Mouse (Mus musculus) macrophage (primary cell): Measurements from ENCODE around the gene Aqp5. TPM values are rescaled to one million over a fixed set of nuclear protein-coding genes. Genes with fewer than 3 reads are reported as not detected.

ENCODE experiments used
- H3K27ac ChIP-seq: fragments of 350-480 bp; formaldehyde crosslinking; 2 replicates; pipeline ENCODE4 v1.9.0; 2021
- H3K36me3 ChIP-seq: fragments of 350-480 bp; formaldehyde crosslinking; 2 replicates; pipeline ENCODE4 v1.9.0; 2021; ENCODE audit errors: inconsistent target
- H3K4me3 ChIP-seq: fragments of 350-480 bp; formaldehyde crosslinking; 2 replicates; pipeline ENCODE4 v1.9.0; 2021; ENCODE audit errors: inconsistent target
- H3K79me2 ChIP-seq: fragments of 350-480 bp; formaldehyde crosslinking; 2 replicates; pipeline ENCODE4 v1.9.0; 2021; ENCODE audit errors: inconsistent target
- WGBS: methylation state at CpG from one replicate; pipeline ENCODE4 v1.1.7; 2026; ENCODE audit warnings: inconsistent platforms; ENCODE audit not compliant: missing documents; 5-methylcytosine and 5-hydroxymethylcytosine counted together
- polyA plus RNA-seq: library from polyadenylated mRNA; stranded (reverse); fragments of 250-400 nt; gene quantifications from 3 replicates; pipeline ENCODE4 v1.2.4, GENCODE M21; 2018; ENCODE audit warnings: inconsistent platforms

The Aqp5 gene
- polyA plus RNA-seq, 1 experiment from 2014 or later, result not detected

DNA sequence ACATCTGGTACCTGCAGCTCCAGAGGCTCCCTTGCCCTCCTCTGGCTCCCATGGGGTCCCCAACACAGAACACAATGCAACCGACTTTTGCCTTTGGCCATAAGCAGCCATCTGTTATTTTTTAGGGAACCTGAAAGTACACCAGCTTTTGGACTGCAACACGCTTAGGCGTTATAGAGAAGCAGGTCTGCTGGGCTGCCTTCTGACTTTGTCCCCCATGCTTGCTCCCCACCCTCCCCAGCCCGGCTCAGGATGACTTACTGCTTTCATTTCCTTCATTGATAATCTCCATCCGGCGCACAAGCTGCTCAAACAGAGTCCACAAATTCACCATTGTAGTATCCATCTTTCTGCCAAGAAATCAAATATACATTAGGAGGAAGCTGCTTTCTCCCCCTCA is 52.0 kb downstream of the Aqp5 start:
- WGBS, result 11% methylated on average over 6 of the region's 6 CpGs
- no peaks in the 10 kb centered on the region for H3K36me3 ChIP-seq

DNA sequence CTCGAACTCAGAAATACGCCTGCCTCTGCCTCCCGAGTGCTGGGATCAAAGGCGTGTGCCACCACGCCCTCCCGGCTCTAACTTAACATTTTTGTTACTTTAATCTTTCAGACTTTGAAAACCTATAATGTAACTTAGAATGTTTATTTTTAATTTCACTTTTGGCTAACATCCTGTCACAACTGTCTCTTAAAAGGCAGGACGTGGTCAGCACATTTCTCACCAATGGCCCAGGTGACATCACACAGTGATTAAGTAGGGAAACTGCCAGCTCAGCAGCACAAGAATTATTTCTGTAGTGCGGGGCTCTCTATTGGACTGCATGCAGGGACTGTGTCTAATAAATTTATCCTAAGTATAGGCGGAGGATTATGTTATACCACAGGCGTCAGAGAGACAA is 53.2 kb downstream of the Aqp5 start:
- Histone ChIP-seq H3K36me3 (no peaks in the 10 kb centered on the region), H3K27ac (no peak overlapping the region), H3K79me2 (peaks cover 88% of the 10 kb centered on the region), H3K4me3 (no peak overlapping the region)
- 85% methylated on average over 10 of the region's 10 CpGs for WGBS

More for the DNA sequence above, 52.0 kb downstream of the Aqp5 start:
- Histone ChIP-seq H3K4me3 (no peak overlapping the region), H3K79me2 (peaks cover 76% of the 10 kb centered on the region), H3K27ac (no peak overlapping the region)

Other genes starting within 250 kb of the Aqp5 start
- 7.2 to 21.2 TPM (median 8.2 TPM) in 3 replicates for gene Fmnl3, start 220.3 kb upstream of the Aqp5 start, polyA plus RNA-seq
- 449 to 584 TPM (median 516 TPM) in 3 replicates for gene Tmbim6, start 197.9 kb upstream of the Aqp5 start, polyA plus RNA-seq
- 8.4 to 21.0 TPM (median 16.3 TPM) in 3 replicates for gene Nckap5l, start 133.0 kb upstream of the Aqp5 start, polyA plus RNA-seq
- 2.9 to 5.5 TPM (median 5.3 TPM) in 3 replicates for gene Bcdin3d, start 116.1 kb upstream of the Aqp5 start, polyA plus RNA-seq
- gene Faim2, start 62.6 kb upstream of the Aqp5 start, polyA plus RNA-seq, result not detected in 3 replicates
- gene Aqp2, start 11.7 kb upstream of the Aqp5 start, polyA plus RNA-seq, result not detected in 3 replicates
- gene Aqp6, start 10.6 kb downstream of the Aqp5 start, polyA plus RNA-seq, result not detected in 3 replicates
- gene Racgap1, start 60.9 kb downstream of the Aqp5 start, polyA plus RNA-seq, result 9.7 to 21.3 TPM (median 17.1 TPM) in 3 replicates
- gene Asic1, start 79.6 kb downstream of the Aqp5 start, polyA plus RNA-seq, result 0.13 TPM in 1 of 3 replicates, not detected in the others
- 13.0 to 15.0 TPM (median 14.7 TPM) in 3 replicates for gene Smarcd1, start 111.3 kb downstream of the Aqp5 start, polyA plus RNA-seq
- not detected in 3 replicates for gene Gm17349, start 114.7 kb downstream of the Aqp5 start, polyA plus RNA-seq
- gene Gpd1, start 126.7 kb downstream of the Aqp5 start, polyA plus RNA-seq, result 1.3 to 1.9 TPM (median 1.5 TPM) in 3 replicates
- 18.4 to 95.0 TPM (median 69.0 TPM) in 3 replicates for gene Cox14, start 134.8 kb downstream of the Aqp5 start, polyA plus RNA-seq
- gene Cers5, start 182.1 kb downstream of the Aqp5 start, polyA plus RNA-seq, result 30.6 to 52.5 TPM (median 40.5 TPM) in 3 replicates